Mouse (Mus musculus) cortical plate, adult 2 months (tissue): ENCODE data around the gene Adat2.

Source experiments
- CTCF ChIP-seq: fragments of 200-500 bp; IDR thresholded peaks from 2 replicates; pipeline ENCODE4 v1.5.1; 2011; ENCODE audit warnings: mild to moderate bottlenecking, control low read depth, low read length; ENCODE audit not compliant: insufficient read depth; ENCODE audit errors: extremely low read depth
- POLR2A ChIP-seq: fragments of 200-500 bp; IDR thresholded peaks from 2 replicates; pipeline ENCODE4 v1.6.1; 2011; ENCODE audit warnings: mild to moderate bottlenecking, low read length, control low read depth; ENCODE audit not compliant: insufficient read depth; ENCODE audit errors: extremely low read depth

GRCm38 (mm10) chr10:13553498-13553985, 848 bp downstream of the Adat2 start:
- TF ChIP-seq POLR2A, result no peak
- TF ChIP-seq CTCF, result no peak
